Comparison of ENCODE assay signal across 15 mouse cellular contexts in the genomic region with DNA sequence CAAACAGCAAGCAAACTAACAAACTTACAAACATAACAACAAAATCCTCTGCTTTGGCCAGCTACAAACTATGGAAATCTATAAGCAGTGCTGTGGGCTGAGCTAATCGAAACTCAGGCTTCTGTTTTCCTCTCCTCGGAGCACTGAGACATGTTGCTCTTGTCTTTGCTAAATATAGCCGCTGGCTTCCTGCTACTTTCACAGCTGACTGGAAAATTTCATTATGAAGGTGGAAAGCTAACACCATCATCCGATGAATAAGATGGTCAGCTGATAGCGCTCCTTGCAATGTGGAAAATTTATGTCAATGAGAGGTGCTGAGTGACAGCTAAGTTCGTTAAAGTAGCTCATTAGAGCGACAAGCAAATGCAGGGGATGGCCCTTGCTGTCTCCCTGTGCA. TPM values are rescaled to one million over a fixed set of nuclear protein-coding genes. Genes with fewer than 3 reads are reported as not detected.
DNase-seq lines count a peak whose midpoint lies in the region; ATAC-seq and TF ChIP-seq lines count a peak whose summit lies in the region.
"Had no signal": no experiment of that assay in that cellular context is flagged by ENCODE, and none has a peak within 500 bp of the region (broad histone marks: within the 10 kb centered on the region; RNA-seq: fewer than 3 reads in every experiment).

No protein-coding gene starts in this region.

- intact Hi-C loops in heart, adult 2 months (cut with DNase I), result no loop called here

- no peaks in the 10 kb centered on the region for H3K27me3 ChIP-seq in heart, adult 2 months (ENCODE audit: control insufficient read depth, insufficient read depth, low read length)
- H3K27me3 ChIP-seq in hindbrain, embryonic 12.5 days, result no peaks in the 10 kb centered on the region

- no peak for TF ChIP-seq EP300 in heart, adult 2 months (IDR thresholded peaks at IDR 0.05; ENCODE audit: insufficient read depth, low read depth, low read length)

- H3K4me2 ChIP-seq in hindbrain, embryonic 12.5 days (replicated peaks), result no peak overlapping the region

- H3K9me3 ChIP-seq in hindbrain, embryonic 12.5 days (replicated peaks), result no peaks in the 10 kb centered on the region

- 8% methylated on average over 7 of the region's 7 CpGs for WGBS in heart, adult 2 months
- 63% methylated on average over 7 of the region's 7 CpGs for WGBS in hindbrain, embryonic 12.5 days

- peak; percentile 84 for ATAC-seq in granulocyte monocyte progenitor cell, adult 5-6 weeks (replicated peaks; ENCODE audit: poor library complexity, severe bottlenecking)
- ATAC-seq in hindbrain, embryonic 12.5 days (ENCODE audit: low FRiP score), result no peak
- ATAC-seq: CD4-positive, CD25-positive, alpha-beta regulatory T cell, adult 4 months had no signal

- TF ChIP-seq POLR2A in heart, adult 2 months (IDR thresholded peaks at IDR 0.05; ENCODE audit: insufficient read depth, low read depth, low read length), result no peak

- TF ChIP-seq CTCF in heart, adult 2 months (IDR thresholded peaks at IDR 0.05), result no peak

- no peak overlapping the region for H3K9ac ChIP-seq in heart, adult 2 months (ENCODE audit: low read depth, low read length)
- H3K9ac ChIP-seq in hindbrain, embryonic 12.5 days, result no peak overlapping the region

- H3K4me1 ChIP-seq in heart, adult 2 months (ENCODE audit: control insufficient read depth, insufficient read depth, low read length), result peaks cover 5% of the 10 kb centered on the region
- H3K4me1 ChIP-seq in hindbrain, embryonic 12.5 days, result 0 out of 2 replicates have a peak, but pooled peaks cover 7% of the 10 kb centered on the region

- no peaks in the 10 kb centered on the region for H3K79me2 ChIP-seq in heart, adult 2 months (replicated peaks; ENCODE audit: control insufficient read depth, insufficient read depth, low read length)

- H3K27ac ChIP-seq in heart, adult 2 months, result peak overlapping the region; percentile 44
- H3K27ac ChIP-seq in hindbrain, embryonic 12.5 days, result no peak overlapping the region
- H3K27ac ChIP-seq: stomach, postnatal 0 days had no signal

- DNase-seq in heart, adult 2 months, result no peak
- no peak for DNase-seq in heart, adult 11 months
- DNase-seq in left cerebral cortex, adult 18-20 months (ENCODE audit: low spot score in 2 of 2), result peak; percentile 8 to 26
- DNase-seq in left cerebral cortex, adult 8-10 months (ENCODE audit: low spot score in 2 of 2), result no peak
- peak; percentile 55 for DNase-seq in retina, embryonic 14.5 days (ENCODE audit: low spot score)
- DNase-seq in urinary bladder, postnatal 25 days (ENCODE audit: low spot score), result no peak
- DNase-seq: cerebellum, postnatal 36 days; lung, postnatal 14 days had no signal

- peaks cover 4% of the 10 kb centered on the region; the same call in 1 of the 2 replicates for H3K36me3 ChIP-seq in heart, adult 2 months (ENCODE audit: control insufficient read depth, insufficient read depth, low read length)
- no peaks in the 10 kb centered on the region for H3K36me3 ChIP-seq in hindbrain, embryonic 12.5 days

- H3K4me3 ChIP-seq in heart, adult 2 months, result no peak overlapping the region
- no peak overlapping the region for H3K4me3 ChIP-seq in hindbrain, embryonic 12.5 days

RNA-seq across cellular contexts. Expression of a gene that starts 33.5 kb away (rescaled TPM):
- not detected for total RNA-seq in heart, adult 2 months (2021)
- polyA plus RNA-seq in heart, adult 2 months (2012; rRNA removed), result not detected in 2 replicates
- not detected for total RNA-seq in left cerebral cortex, adult 18-20 months (2021)
- total RNA-seq in left cerebral cortex, adult 8-10 months (2022), result not detected
- total RNA-seq in granulocyte monocyte progenitor cell, adult 5-6 weeks (2014; fragmentation: Nextera tagmentation), result not detected in 2 replicates
- total RNA-seq in granulocyte monocyte progenitor cell, adult 5-6 weeks (2017), result not detected in 2 replicates
- polyA plus RNA-seq in hindbrain, embryonic 12.5 days (2016; fragmentation: Nextera tagmentation; extraction: Ambion mirVana), result not detected in 2 replicates
- total RNA-seq: adrenal gland, postnatal 4 days; hematopoietic stem cell, adult 5-6 weeks; liver, adult 2 months had no signal
- polyA plus RNA-seq: CD4-positive, CD25-positive, alpha-beta regulatory T cell, adult 4 months; liver, adult 2 months; stomach, postnatal 0 days had no signal

RNA-seq across cellular contexts. Expression of a gene that starts 59.6 kb away (rescaled TPM):
- not detected for total RNA-seq in heart, adult 2 months (2021)
- 0.12 TPM in 1 of 2 replicates, not detected in the other for polyA plus RNA-seq in heart, adult 2 months (2012; rRNA removed)
- total RNA-seq in left cerebral cortex, adult 18-20 months (2021), result under 1 TPM; 0.16 to 0.35 TPM
- under 1 TPM in 2 of 4 experiments, not detected in 2; 0.16 to 0.23 TPM for total RNA-seq in left cerebral cortex, adult 8-10 months (2022)
- total RNA-seq in granulocyte monocyte progenitor cell, adult 5-6 weeks (2014; fragmentation: Nextera tagmentation), result not detected in 2 replicates
- 1.0 TPM in 1 of 2 replicates, not detected in the other for total RNA-seq in granulocyte monocyte progenitor cell, adult 5-6 weeks (2017)
- 0.14 TPM in 1 of 2 replicates, not detected in the other for polyA plus RNA-seq in hindbrain, embryonic 12.5 days (2016; fragmentation: Nextera tagmentation; extraction: Ambion mirVana)
- total RNA-seq: liver, adult 2 months had no signal
- polyA plus RNA-seq: CD4-positive, CD25-positive, alpha-beta regulatory T cell, adult 4 months; liver, adult 2 months had no signal

Comparison
In these comparisons a context has a peak if more than half of its experiments do, and no peak if none do; other contexts are left out.
1. DNase-seq: peak in left cerebral cortex, adult 18-20 months (2 of 2) and retina, embryonic 14.5 days (single experiment); none in heart, adult 2 months (0 of 2), heart, adult 11 months (single experiment), left cerebral cortex, adult 8-10 months (0 of 2) and urinary bladder, postnatal 25 days (single experiment).